Mouse (Mus musculus): Measurements from ENCODE around the gene Nsrp1.
"Not testable (repeated sequence)": the region's sequence is repeated elsewhere in the genome, so short reads cannot be mapped to it uniquely, and the experiment has no call there.

Nsrp1 gene

DNA sequence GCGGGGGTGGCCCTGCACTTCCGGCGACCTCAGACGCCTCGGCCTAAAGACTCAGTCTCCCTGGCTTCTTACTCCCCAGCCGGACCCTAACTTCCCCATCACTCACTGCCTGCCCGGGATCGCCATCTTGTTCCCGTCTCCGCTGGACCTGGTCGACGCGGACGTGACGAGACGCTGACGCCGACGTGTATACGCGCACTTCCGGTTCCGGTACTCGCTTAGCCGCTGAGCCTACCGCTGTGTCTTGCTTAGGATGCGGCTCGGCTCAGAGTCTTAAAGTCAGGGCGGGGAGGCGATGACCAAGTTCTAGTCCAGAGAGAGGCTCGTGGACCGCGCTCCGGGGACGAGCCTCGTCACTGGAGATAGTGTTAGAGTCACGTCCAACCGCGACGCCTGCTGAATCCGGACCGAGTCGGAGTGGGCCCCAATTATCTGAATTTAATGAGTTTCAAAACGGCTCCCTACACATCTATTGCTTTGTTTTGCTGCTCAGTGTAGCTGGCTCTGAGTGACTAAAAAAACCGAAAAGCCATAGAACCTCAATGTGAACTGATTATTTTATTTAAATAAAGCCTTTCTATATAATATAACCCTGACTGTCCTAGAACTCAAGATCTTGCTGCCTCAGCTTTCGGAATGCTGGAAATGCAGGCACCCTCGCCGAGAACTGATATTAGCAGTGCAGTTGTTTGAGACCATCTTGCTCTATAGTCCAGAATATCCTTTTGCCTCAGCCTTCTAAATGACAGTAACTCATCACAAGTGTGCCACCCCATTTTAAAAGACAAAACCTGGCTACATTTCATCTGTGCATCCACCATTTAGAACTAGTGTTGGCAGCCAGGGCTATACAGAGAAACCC lies at the start of gene Nsrp1:
Gene Nsrp1 (minus strand): TSS at position 163 of the 862 bp plus-strand sequence.
- DNase-seq = peak; percentile 91

DNA sequence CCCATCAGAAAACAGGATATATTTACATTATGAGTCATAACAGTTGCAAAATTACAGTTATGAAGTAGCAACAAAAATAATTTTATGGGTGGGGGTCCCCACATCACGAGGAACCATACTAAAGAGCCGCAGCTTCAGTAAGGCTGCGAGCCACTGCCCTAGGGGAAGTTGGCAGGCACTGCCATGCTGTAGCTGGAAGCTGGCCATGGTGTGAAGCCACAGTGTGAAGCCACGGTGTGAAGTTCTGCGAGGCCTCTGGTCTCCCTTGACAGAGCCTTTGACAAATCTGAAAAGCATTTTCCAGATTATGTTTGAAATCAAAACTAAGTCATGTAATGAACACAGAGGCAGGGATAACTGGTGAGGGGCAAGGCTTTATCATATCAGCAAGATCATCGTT lies 32.9 kb upstream of the Nsrp1 start:
- no peak for DNase-seq

DNA sequence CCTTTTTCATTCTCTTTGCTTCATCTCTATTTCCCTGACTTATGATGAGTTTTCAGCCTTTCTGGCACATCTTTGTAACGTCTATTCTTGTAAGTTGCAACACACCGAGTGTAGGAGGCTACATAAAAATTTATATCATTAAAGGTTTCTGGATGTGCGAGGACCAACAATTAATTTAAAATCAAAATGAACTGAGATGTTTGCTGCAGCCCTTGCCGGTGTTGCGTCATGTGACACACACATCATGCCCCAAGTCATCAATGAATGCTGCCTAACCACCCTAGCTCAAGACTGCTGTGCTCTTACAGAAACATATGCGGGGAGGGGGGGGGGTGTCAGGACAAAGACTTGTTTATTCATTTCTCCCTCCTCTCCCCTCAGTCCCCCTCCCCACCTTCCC lies 30.2 kb upstream of the Nsrp1 start:
- DNase-seq = no peak

DNA sequence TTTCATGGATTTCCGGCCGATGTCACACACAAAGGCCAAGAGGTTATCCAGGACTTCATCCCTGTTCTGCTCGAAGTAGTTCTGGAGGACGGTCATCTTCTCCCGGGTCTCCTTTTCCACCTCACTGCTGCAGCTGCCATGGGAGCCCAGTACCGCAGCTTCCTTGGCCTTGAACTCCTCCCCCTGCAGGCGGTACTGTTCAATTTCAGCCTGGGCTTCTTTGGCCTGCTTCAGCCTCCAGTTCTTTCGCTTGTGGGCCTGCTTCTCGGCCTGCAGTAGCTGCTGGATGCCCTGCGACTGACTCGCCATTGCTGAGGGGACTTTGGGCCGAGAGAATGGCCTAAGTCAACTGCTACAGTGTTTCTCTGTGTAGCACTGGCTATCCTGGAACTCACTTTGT lies 29.6 kb upstream of the Nsrp1 start:
- DNase-seq = not testable (repeated sequence)

DNA sequence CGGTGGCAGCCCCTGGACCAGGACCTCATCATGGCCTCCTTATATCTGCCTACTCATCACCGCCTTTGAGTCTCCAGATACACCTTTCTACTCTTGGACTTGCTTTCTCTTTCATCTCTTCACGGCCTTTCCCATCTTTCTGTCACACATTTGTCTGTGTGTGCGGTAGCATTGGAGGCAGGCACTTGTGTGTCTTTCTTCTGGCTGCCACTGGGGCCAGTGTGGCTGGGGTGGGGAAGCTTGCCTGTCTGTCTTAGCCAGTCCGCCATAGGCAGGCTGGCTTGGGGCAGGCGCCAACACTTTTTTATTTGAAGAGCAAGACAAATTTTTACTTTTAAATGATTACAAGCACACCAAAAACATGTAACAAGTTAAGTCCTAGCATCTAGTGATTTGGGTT lies 28.7 kb upstream of the Nsrp1 start:
- DNase-seq = no peak

DNA sequence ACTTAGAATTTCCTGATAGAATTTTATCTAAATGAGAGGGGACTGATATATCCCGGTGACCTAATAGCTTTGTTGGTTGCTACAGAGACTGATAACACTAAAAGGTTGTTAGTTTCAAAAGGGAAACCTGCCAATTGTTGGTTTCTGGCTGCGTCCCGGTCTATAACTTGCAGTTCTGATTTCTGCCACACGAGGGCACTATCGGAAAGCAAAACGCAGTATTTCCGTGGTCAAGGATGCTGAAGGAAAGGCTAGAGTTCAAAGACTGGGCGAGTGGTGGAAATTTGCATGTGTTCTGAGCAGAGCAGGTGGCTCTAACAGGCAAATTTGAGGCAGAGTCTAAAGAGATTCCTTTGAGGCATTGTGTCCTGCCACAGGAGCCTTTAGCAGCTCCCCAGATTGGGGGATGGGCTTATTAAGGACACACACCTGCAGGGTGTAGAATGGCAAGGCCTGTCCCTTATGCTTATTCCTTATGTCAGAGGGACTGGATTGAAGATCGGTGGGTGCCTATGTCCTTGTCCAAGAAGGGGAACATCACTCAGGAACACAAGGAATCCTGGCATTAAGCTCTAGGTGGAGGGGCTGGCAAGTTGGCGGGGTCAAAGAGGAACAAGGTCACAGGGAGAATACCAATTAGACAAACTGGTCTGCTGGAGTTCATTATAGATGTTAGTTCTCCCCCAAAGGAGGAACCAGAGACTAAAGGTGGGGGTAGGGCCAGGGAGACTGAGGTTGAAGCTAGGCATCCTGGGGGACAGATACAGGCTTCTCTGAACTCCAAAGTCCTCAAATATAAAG lies 22.1 kb upstream of the Nsrp1 start:
- DNase-seq = peak; percentile 60

DNA sequence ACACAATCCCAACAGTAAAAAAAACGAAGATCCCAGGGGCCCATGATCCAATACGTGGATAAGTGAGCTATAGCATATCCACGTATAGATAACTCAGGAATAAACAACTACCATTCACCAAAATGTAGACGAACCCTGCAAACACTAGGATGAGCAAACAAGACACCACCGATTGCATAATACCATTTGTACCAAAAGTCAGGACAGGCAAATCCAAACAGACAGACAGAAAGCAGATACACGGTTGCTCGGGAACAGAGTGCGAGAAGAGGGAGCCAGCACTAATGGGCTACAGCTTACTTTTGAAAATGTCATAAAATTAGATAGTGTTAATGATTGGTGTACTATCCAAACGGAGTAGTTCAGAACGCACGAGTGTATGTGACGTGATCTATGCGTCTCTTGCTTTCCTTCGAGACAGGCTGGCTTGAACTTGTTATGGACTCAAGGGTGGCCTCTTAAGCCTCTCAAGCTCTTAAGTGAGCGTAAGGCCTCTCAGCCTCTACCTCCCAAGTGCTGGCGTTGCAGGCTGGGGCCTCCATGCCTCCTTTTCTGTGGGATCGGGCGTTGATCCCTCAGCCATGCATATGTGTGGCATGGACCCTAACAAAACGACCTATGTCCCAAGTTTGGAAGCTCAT lies 20.2 kb upstream of the Nsrp1 start:
- DNase-seq = no peak

DNA sequence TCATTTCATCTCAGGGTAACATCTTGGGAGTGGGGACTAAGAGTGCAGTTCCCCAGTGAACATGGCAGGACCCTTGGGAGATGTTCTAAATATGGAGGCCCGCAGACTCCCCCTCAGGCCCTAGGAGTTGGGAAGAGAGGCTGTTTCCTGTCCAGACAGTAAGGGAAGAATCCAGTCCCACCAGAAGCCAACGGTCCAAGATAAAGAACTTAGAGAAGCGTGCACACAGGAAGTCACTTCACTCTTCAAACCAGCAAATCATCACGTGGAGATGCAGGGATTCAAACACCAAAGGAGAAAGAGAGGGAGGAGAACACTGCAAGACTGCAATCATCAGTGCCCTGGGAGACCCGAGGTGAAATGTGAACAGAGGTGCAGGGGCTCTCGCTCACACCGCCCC lies 18.8 kb upstream of the Nsrp1 start:
- DNase-seq = no peak

DNA sequence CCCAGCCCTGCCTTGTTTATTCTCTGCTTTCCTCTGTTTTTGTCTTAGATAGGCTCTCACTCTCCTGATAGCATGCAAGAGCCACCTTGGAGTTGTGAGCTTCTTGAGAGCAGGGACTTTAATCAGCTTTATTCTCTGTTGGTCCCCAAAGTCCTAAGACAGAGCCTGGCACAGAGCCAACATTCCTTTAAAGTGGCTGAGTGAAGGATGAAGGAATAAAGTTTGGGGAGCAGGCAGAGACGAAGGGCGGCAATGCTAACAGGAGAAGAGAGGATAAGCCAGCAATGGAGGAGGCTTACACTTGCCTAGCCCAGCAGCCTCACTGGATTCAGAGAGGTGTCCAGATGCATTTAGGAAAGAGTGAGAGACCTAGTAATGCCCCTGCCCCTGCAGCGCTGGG lies 18.3 kb upstream of the Nsrp1 start:
- no peak for DNase-seq

DNA sequence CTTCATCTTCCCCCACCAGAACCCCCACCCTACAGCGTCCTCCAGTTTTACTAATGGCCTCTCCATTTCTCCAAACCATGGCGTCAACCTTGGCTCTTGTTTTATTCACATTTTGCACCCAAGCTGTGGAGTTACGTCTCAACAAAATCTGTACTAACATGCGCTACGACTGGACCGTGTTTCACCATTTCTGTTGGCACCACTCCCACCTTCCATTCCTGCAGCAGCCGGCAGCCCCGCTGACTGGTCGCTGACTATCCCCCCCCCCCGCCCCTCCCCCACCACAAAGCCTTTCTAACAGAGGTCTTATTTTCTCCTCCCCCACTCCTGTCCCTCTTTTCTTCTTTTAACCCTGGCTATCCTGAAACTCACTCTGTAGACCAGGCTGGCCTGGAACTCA lies 17.0 kb upstream of the Nsrp1 start:
- DNase-seq = no peak

DNA sequence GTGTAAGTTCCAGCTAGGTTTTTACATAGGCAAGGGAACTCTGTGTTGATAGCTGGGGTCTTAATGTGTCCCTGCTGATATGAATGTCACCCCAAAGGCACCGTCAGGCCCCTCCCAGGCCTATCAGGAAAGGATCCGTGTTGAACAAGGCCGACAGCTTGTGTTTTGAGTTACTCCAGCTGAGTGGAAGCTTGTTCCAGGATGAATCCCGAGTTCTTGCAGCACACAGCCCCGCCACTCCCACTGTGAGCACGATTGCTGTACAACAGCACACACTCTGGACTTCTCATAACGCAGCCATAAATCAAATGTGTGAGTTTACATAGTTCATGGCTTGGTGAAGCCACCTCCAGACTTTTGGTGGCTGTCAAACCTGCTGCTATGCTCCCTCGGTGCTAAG lies 15.9 kb upstream of the Nsrp1 start:
- DNase-seq = no peak

DNA sequence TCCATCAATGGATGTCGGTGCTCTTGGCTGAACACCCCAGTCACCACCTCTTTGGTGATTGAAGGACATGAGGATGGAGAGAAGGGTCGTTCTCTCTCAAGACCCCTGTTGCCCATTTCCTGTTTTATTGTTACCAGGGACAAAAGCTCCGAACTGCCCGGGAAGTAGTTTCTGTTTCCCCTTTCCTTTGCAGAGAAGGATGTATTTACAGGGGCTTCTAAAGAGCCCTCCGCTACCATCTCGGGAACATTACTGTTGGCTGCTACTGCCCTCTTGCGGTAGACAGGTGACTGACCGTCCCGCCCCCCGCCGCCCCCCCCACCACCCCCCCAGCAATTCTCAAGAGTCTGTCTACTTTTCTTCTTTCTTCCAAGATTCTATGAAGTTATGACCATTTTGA lies 15.0 kb upstream of the Nsrp1 start:
- DNase-seq = no peak

DNA sequence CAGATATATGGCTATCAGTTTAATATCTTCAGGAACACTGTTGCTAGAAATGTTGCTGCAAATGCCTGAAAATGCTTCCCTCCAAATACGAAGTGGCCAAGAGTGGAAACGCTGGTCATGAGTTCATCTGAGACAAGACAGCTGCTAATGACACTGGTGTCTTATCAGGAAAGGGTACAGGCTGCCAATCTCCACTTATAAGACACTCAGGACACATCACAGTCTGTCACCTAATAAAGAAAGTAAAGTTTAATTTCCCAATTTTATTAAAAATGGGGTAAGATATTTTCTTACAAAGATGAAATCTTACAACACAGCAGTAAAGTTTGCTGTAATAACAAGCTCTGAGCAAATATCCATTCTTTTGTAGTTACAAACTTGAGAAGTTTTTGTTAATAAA lies 10.9 kb upstream of the Nsrp1 start:
- DNase-seq = no peak

DNA sequence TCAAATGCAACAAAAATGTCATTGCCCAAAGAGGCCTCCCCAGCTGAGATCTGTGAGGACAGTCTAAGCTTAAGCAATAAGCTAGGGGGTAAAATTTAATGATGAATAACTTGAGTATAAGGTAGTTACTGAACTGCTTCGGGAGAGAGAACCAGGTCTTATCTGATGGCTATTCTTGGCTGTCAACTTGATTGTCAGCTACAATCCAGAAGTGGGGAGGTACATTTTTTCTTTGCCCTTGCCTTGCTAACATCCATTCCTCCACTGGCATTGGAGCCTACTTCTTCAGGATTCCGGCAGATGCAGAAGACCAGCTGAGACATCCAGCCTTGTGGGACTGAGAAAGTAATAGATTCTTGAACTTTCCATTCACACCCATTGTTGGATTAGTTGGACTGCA lies 8.8 kb upstream of the Nsrp1 start:
- no peak for DNase-seq

DNA sequence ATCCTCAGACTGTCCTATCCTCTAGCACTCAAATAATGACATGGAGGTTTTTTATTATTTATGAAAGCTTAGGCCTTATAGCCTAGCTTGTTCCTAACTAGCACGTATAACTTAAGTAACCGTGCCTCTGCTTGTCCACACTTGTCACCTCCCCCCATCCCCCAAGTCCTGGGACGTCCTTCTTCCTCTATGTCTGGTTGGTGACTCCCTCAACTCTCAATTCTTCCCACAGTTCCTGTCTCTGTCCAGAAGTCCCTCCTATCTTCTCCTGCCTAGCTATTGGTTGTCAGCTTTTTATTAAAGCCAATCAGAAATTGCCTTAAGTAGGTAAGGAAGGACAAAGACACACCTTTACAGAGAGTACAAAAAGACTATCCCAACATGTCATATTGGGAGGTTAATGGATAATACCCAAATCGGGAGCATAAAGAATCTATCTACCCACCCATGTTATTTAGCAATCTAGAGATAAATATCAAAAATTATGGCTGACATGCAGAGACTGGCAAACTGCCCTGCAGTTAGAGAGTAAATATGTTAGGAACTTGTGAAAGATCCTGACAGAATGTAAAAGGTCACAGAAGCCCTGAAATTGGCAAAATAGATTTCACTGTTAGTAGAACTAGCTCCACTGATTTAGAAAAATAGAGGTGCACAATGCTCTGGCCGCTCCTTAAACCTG lies 5.9 kb upstream of the Nsrp1 start:
- DNase-seq = no peak

DNA sequence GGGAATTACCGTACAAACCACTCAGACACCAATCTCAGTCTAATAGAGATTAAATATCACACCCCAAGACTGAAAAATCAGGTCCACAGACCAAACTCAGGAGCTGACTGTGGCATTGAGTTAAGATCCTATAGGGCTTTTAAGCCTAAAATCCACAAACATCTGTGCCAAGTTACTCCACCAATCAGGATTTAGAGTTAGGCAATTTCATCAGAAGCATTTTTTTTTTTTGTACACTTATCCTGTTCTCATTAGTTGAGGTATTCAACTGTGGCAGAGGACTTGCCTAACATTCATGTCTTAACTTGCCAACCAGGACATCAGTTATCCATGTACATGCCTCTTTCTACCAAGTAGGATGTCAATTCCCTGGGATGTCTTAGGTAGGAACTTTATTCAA lies 1.1 kb upstream of the Nsrp1 start:
- no peak for DNase-seq

DNA sequence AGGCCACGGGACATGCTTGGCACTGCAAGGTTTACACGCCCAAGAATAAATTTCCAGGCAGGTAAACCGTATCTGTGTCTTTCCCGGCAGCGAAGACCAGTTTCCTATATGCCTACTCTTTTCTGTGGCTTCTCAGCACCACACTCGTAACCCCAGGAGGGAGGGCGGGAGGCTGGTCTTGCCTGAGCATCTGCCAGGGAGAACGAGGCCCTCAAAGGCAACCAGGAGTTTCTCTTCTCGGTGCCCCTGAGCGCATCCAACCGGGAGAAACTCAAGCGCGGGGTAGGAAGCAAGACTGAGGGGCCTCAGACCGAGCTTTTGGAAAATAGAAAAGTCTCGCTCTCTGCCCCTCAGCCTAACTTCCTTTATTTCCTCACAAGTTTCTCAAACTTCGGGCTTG lies 443 bp downstream of the Nsrp1 start:
- DNase-seq = no peak

DNA sequence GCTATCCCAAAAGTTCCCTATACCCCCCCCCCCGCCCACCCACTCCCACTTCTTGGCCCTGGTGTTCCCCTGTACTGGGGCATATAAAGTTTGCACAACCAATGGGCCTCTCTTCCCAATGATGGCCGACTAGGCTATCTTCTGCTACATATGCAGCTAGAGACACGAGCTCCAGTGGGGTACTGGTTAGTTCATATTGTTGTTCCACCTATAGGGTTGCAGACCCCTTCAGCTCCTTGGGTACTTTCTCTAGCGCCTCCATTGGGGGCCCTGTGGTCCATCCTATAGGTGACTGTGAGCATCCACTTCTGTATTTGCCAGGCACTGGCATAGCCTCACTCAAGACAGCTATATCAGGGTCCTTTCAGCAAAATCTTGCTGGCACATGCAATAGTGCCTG lies 904 bp downstream of the Nsrp1 start:
- DNase-seq = not testable (repeated sequence)

DNA sequence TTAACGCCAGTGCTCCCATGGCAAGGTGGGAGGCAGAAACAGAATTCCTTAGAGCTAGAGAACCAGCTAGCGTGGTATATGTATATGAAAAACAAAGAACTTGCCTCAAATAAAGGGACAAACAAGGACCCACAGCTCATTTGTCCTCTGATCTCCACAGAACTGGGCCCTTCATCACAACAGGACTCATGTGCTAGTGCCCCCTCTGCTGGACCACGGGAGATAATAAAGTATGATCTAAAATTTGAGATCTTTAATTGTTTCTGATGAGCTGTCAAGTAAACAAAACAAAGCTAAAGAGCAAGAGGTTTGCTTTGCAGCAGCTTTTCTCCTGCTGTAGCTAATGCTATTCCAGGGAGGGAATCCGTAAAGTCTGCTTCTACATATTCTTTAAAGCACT lies 7.5 kb downstream of the Nsrp1 start:
- no peak for DNase-seq

DNA sequence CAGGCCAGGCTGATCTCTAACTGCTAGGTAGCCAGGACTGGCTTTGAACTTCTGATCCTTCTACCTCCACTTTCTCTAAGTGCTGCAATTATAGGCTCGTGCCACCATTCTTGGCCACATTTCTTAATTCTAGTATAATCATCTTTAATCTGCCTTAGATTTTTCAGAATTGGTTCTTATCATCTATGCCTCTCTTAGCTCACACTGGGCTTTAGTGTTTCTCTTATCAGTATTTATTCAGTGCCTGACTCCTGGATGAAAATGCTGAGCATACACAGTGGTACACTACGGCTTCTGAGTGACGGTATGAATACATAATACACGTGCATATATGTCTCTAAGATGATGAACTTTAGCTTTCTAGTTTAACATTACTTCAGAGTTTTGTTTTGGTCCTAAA lies 9.4 kb downstream of the Nsrp1 start:
- DNase-seq = no peak

DNA sequence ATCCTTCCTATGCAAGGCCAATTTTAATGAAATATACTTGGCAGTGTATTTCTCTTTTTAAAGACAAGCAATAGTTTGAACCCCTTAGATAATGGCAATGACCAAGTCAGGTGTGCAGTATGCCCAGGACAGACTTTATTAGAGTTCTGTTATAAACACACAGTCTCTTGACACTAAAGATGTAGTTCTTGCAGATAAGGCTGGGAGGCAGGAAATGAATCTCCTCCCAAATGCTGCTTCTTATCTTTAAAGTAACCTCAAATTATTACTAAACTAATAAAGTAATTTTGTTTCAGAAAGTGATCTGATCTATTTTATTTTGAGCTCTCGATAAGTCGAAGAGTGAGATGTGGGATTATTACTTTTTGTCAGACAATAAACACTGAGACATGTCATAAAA lies 14.8 kb downstream of the Nsrp1 start:
- DNase-seq = no peak

DNA sequence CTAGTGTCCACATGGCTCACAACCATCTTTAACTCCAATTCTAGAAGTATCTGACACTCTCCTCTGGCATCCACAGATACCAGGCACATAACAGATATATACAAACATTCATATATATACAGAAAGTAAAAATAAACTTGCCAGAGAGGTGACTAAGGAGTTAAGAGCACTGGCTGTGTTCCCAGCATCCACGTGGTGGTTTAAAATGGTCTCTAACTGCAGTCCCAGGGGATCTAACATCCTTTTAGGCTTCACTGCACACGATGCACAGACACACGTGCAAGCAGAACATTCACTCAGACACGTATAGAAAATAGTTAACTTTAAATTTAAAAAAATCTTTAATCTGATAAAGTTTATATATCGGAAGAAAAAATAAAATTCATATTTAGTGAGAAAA lies 16.3 kb downstream of the Nsrp1 start:
- DNase-seq = no peak

DNA sequence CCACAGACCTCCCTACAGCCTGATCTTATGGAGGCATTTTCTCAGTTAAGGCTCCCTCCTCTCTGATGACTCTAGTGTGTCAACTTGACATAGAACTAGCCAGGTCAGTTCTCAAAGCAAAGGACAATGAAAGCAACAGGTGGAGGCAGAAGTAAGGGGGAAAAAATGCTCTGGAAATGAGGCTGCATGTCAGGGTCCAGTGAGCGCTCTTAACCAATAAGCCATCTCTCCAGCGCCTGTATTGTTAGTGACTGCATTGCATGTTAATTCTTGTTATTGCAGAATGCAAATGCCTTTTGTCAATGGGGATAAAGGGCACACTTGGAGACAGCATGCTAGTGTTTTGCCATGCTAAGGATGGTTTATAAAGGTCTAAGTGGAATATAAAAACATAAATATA lies 35.4 kb downstream of the Nsrp1 start:
- DNase-seq = no peak

Data from kidney, adult 11 months (tissue).